ENCODE assay signal across 8 mouse cellular contexts in the genomic region with DNA sequence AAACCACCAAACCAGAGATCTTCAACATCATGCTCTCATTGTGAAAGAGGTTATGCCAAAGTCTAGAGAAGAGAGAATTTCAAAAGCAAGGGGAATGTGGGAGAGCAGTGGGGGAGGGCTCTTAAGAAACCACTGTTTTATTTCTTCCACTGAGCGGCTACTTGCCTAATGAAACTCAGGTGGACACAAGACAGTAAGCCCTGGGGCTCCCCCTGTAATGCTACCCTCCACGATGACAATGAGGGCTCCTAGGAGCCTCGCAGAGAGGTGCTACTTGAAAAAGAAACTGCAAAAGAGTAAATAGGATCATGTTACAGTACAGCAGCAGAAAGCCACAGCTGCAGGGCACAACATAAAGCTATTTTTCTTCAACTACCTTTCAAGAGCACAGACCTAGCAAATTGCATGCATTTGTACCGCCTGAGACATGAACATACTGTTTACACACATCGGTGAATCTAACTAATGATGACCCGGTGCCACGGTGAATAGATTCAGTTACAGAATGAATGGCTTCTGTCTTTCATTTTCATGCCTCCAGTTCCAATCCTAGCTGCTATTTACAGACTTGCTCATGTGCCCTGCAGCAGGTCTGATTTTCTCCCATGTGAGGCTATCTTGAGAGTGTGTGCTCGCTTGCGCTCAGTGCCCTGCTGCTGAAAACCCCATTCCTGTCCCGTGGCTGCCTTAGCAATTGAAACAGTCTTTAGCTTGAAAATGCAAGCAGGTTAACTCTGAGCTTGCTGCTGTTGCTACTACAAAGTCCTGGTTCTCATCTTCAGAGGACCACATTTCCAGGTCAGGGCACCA. TPM values are rescaled to one million over a fixed set of nuclear protein-coding genes. Genes with fewer than 3 reads are reported as not detected.
DNase-seq lines count a peak whose midpoint lies in the region; ATAC-seq and TF ChIP-seq lines count a peak whose summit lies in the region.

No protein-coding gene starts in this region.

- no peaks in the 10 kb centered on the region for H3K36me3 ChIP-seq in liver, adult 2 months (ENCODE audit: control insufficient read depth, insufficient read depth, low read length)
- H3K36me3 ChIP-seq in heart, embryonic 13.5 days: no peaks in the 10 kb centered on the region
- no peaks in the 10 kb centered on the region for H3K36me3 ChIP-seq in liver, embryonic 11.5 days (ENCODE audit: control insufficient read depth, insufficient read depth, low read length)
- H3K36me3 ChIP-seq in neural tube, embryonic 14.5 days (ENCODE audit: control insufficient read depth, insufficient read depth, low read length): no peaks in the 10 kb centered on the region

- TF ChIP-seq CTCF in liver, adult 2 months (IDR thresholded peaks at IDR 0.05; ENCODE audit: low read depth, low read length): no peak

- no peaks in the 10 kb centered on the region; the same call in 1 of the 2 replicates for H3K27me3 ChIP-seq in liver, adult 2 months (ENCODE audit: control insufficient read depth, insufficient read depth, low read length)
- no peaks in the 10 kb centered on the region for H3K27me3 ChIP-seq in heart, embryonic 13.5 days (replicated peaks)
- H3K27me3 ChIP-seq in liver, embryonic 11.5 days (replicated peaks; ENCODE audit: control insufficient read depth, insufficient read depth, low read length): peaks cover 5% of the 10 kb centered on the region; the same call in 1 of the 2 replicates
- H3K27me3 ChIP-seq in neural tube, embryonic 14.5 days (ENCODE audit: control insufficient read depth, insufficient read depth, low read length): 0 out of 2 replicates have a peak, but pooled peaks cover 3% of the 10 kb centered on the region

- no peak for TF ChIP-seq POLR2A in liver, adult 2 months (IDR thresholded peaks at IDR 0.05; ENCODE audit: extremely low read depth, insufficient read depth, low read length)

- DNase-seq in liver, adult 2 months (ENCODE audit: extremely low read depth, low read depth, low spot score): no peak
- no peak for DNase-seq in liver
- no peak for DNase-seq in liver, embryonic 11.5 days (ENCODE audit: low spot score)
- no peak for DNase-seq in cerebellum, postnatal 25 days
- DNase-seq in yolk sac, embryonic 10.5 days (ENCODE audit: low spot score): no peak
- DNase-seq in left cerebral cortex, adult 18-20 months (ENCODE audit: low spot score in 2 of 2): no peak

- H3K9me3 ChIP-seq in heart, embryonic 13.5 days: peaks cover 6% of the 10 kb centered on the region; the same call in 1 of the 2 replicates
- H3K9me3 ChIP-seq in liver, embryonic 11.5 days (ENCODE audit: control insufficient read depth, low read length): no peaks in the 10 kb centered on the region
- no peaks in the 10 kb centered on the region for H3K9me3 ChIP-seq in neural tube, embryonic 14.5 days (ENCODE audit: control insufficient read depth, low read length)

- H3K4me3 ChIP-seq in liver, adult 2 months (ENCODE audit: insufficient read depth, low read depth, low read length): peak overlapping the region; percentile 42
- peak overlapping the region; percentile 82 for H3K4me3 ChIP-seq in heart, embryonic 13.5 days
- H3K4me3 ChIP-seq in liver, embryonic 11.5 days (ENCODE audit: low read depth, low read length): peak overlapping the region; percentile 58
- H3K4me3 ChIP-seq in neural tube, embryonic 14.5 days (ENCODE audit: low read depth, low read length): peak overlapping the region; percentile 43

- peak overlapping the region; percentile 85 for H3K4me2 ChIP-seq in heart, embryonic 13.5 days
- H3K4me2 ChIP-seq in liver, embryonic 11.5 days: peak overlapping the region; percentile 85
- H3K4me2 ChIP-seq in neural tube, embryonic 14.5 days (ENCODE audit: low read depth, low read length): peak overlapping the region; percentile 94

- no peaks in the 10 kb centered on the region for H3K4me1 ChIP-seq in liver, adult 2 months (ENCODE audit: control insufficient read depth, insufficient read depth, low read length)
- peaks cover 49% of the 10 kb centered on the region for H3K4me1 ChIP-seq in heart, embryonic 13.5 days
- H3K4me1 ChIP-seq in liver, embryonic 11.5 days (replicated peaks; ENCODE audit: control insufficient read depth, insufficient read depth, low read length): no peaks in the 10 kb centered on the region
- peaks cover 15% of the 10 kb centered on the region for H3K4me1 ChIP-seq in neural tube, embryonic 14.5 days (ENCODE audit: control insufficient read depth, insufficient read depth, low read length)

- no peaks in the 10 kb centered on the region for H3K79me2 ChIP-seq in liver, adult 2 months (ENCODE audit: control insufficient read depth, insufficient read depth, low read length)

- H3K9ac ChIP-seq in liver, adult 2 months (ENCODE audit: low read depth, low read length): peak overlapping the region; percentile 61; the same call in 1 of the 2 replicates
- peak overlapping the region; percentile 95 for H3K9ac ChIP-seq in heart, embryonic 13.5 days
- H3K9ac ChIP-seq in liver, embryonic 11.5 days (ENCODE audit: low read depth, low read length): peak overlapping the region; percentile 44
- no peak overlapping the region; the same call in 1 of the 2 replicates for H3K9ac ChIP-seq in neural tube, embryonic 14.5 days (replicated peaks; ENCODE audit: low read depth, low read length)

- WGBS in liver, adult 2 months: 11% methylated on average over 10 of the region's 10 CpGs
- WGBS in heart, embryonic 13.5 days: 3% methylated on average over 10 of the region's 10 CpGs
- 13% methylated on average over 10 of the region's 10 CpGs for WGBS in liver, embryonic 11.5 days
- 1% methylated on average over 10 of the region's 10 CpGs for WGBS in neural tube, embryonic 14.5 days

- peak; percentile 49; the same call in 1 of the 2 replicates for ATAC-seq in heart, embryonic 13.5 days (ENCODE audit: extremely low read depth, insufficient number of reproducible peaks, low FRiP score, low TSS enrichment)
- ATAC-seq in liver, embryonic 11.5 days (replicated peaks; ENCODE audit: low FRiP score): no peak
- ATAC-seq in neural tube, embryonic 14.5 days (ENCODE audit: low read depth): no peak

- H3K27ac ChIP-seq in liver, adult 2 months (replicated peaks; ENCODE audit: insufficient read depth, low read depth, low read length): peak overlapping the region; percentile 8; the same call in 1 of the 2 replicates
- peak overlapping the region; percentile 95 for H3K27ac ChIP-seq in heart, embryonic 13.5 days (replicated peaks)
- no peak overlapping the region for H3K27ac ChIP-seq in liver, embryonic 11.5 days (ENCODE audit: low read depth, low read length)
- no peak overlapping the region for H3K27ac ChIP-seq in neural tube, embryonic 14.5 days (ENCODE audit: low read depth, low read length)

RNA-seq across cellular contexts. Expression of gene Hmcn1, which starts 1.3 kb away (rescaled TPM):
- 2.7 and 4.5 TPM in 2 replicates for total RNA-seq in liver, adult 2 months (2014; rRNA removed)
- polyA plus RNA-seq in liver, adult 2 months (2012; rRNA removed): 0.80 and 1.0 TPM in 2 replicates
- polyA plus RNA-seq in heart, embryonic 13.5 days (2015; fragmentation: Nextera tagmentation; extraction: Ambion mirVana): 18.7 and 19.0 TPM in 2 replicates
- polyA plus RNA-seq in liver, embryonic 11.5 days (2014; fragmentation: Nextera tagmentation; extraction: Ambion mirVana): 9.9 and 11.0 TPM in 2 replicates
- polyA plus RNA-seq in neural tube, embryonic 14.5 days (2014; fragmentation: Nextera tagmentation; extraction: Ambion mirVana): 1.6 and 3.4 TPM in 2 replicates
- total RNA-seq in left cerebral cortex, adult 18-20 months (2021): 1 to 10 TPM; 1.6 to 2.8 TPM

Comparison
In these comparisons a context has a peak if more than half of its experiments do, and no peak if none do; other contexts are left out.
1. H3K27ac ChIP-seq: peak in liver, adult 2 months (single experiment) and heart, embryonic 13.5 days (single experiment); none in liver, embryonic 11.5 days (single experiment) and neural tube, embryonic 14.5 days (single experiment).
2. Peak in every context shown above with its lines, with median percentiles within 50 percentile points of each other: H3K4me3 ChIP-seq and H3K4me2 ChIP-seq.